Mouse (Mus musculus) liver, embryonic 14.5 days (tissue): ENCODE results near the gene Cul4a.
"Not testable (repeated sequence)": the region's sequence is repeated elsewhere in the genome, so short reads cannot be mapped to it uniquely, and the experiment has no call there.

Source experiments
- CTCF ChIP-seq: IDR thresholded peaks from 2 replicates; pipeline ENCODE4 v1.5.1; 2016; ENCODE audit warnings: antibody characterized with exemption, low read depth, control low read depth
- EP300 ChIP-seq: IDR thresholded peaks from 2 replicates; pipeline ENCODE4 v1.6.1; 2016; ENCODE audit warnings: antibody characterized with exemption, low read depth

DNA sequence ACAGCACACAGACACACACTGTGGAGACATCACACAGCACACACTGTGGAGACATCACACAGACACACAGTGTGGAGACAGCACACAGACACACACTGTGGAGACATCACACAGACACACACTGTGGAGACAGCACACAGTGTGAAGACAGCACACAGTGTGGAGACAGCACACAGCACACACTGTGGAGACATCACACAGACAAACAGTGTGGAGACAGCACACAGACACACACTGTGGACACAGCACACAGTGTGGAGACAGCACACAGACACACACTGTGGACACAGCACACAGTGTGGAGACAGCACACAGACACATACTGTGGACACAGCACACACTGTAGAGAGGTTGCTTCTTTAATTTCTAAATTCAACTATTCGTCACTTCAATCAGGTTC lies 29.8 kb upstream of the Cul4a start:
- TF ChIP-seq CTCF, EP300: not testable (repeated sequence)
